Mouse (Mus musculus) C2C12 (cell line): ENCODE data around the gene Irs1.

ENCODE experiments used
- CEBPB ChIP-seq: IDR thresholded peaks from one replicate; pipeline ENCODE4 v1.6.1; 2011; ENCODE audit warnings: low read depth, mild to moderate bottlenecking, control low read depth, moderate library complexity
- CTCF ChIP-seq: IDR thresholded peaks from one replicate; pipeline ENCODE4 v1.5.1; 2011; ENCODE audit not compliant: control insufficient read depth, insufficient read depth, insufficient read length

DNA sequence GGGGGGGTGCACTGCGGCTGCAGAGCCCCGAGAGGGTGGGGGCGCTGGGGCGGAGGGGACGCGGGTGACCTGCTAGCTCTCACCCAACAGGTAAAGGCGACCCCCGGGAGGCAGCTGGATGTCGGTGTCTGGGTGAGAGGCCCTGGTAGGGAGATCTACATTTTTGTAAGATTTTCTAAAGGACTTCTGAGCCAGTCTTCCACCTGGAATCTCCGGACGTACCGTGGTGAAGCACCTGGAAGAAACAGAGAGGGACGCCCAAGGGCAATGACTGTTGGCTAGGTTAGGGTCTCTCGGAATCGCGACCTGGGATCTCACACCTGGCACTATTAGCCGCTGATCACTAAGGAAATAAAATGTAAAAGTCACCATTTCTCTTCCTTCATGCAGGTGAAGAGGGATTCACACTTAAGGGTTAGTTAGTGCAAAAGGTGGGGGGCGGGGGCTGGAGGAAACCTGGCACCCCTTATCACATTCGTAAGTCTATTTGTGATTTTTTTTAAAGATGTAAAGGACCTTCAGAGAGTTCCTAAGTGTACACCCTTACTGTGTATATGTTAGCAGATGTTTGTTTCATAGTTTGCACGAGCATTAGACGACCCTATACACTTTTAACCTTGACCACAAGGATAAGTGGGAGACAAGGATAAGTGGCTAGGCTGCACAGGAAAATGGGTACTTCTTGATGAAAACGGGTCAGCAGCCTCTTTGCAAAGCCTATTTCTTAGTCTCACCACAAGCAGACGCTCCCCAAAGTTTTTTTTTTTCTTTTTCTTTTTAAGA is 905 bp upstream of the Irs1 start:
- TF ChIP-seq CEBPB (no peak), CTCF (no peak)
